Mouse (Mus musculus) sigmoid colon, adult 10 weeks (tissue): ENCODE data around the gene Ms4a5. TPM values are rescaled to one million over a fixed set of nuclear protein-coding genes. Genes with fewer than 3 reads are reported as not detected.

Experiments used
- polyA plus RNA-seq: library from polyadenylated mRNA; stranded (reverse); fragments of 350-450 nt; fragmentation: Illumina TruSeq; extraction: RNeasy Lipid Tissue Mini Kit (QIAGEN cat#74804); gene quantifications from one replicate; pipeline ENCODE4 v1.2.3, GENCODE M21; 2014; ENCODE audit warnings: low read depth, low replicate concordance

The Ms4a5 gene
- polyA plus RNA-seq: 0.63 TPM

DNA sequence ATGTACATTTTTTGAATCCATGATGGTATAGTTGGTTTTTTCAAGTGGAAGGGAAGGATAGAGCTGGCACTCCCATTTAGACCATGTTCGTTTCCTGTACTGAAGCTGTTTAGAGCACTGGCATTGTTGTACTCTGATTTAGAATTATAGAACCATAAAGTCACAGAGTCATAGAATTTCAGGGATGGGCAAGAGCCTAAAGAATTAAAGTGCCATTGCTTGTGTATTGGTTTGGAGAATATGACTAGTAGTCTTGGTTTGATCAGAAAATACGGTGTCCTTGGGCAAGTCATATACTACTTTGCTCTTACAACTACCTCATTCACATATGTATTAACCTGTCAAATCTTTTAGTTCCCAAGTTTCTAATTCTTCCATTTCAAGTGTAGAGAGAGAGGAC, at the start of gene Ms4a5:
Gene Ms4a5 (minus strand): TSS at position 101 of the 400 bp plus-strand sequence.

DNA sequence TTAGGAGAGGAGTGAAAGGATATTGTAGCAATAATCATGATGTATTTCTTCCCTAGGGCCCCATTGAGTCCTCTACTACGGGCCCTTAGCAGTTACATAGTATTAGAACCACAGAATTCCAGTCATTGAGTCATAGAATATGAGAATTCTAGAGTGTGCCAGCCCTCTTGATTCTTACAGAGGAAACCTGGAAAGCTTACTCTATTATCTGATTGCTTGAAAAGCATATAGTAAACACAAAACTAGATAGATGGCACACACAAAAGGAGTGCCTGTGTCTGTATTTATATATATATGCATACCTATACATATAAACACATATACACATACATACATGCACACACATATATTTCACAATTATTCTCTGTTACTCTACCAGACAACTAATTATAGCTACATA, 30.7 kb upstream of the Ms4a5 start, which contains the start of gene Ms4a14:
Gene Ms4a14 (minus strand): TSS at position 101 of the 400 bp plus-strand sequence.

DNA sequence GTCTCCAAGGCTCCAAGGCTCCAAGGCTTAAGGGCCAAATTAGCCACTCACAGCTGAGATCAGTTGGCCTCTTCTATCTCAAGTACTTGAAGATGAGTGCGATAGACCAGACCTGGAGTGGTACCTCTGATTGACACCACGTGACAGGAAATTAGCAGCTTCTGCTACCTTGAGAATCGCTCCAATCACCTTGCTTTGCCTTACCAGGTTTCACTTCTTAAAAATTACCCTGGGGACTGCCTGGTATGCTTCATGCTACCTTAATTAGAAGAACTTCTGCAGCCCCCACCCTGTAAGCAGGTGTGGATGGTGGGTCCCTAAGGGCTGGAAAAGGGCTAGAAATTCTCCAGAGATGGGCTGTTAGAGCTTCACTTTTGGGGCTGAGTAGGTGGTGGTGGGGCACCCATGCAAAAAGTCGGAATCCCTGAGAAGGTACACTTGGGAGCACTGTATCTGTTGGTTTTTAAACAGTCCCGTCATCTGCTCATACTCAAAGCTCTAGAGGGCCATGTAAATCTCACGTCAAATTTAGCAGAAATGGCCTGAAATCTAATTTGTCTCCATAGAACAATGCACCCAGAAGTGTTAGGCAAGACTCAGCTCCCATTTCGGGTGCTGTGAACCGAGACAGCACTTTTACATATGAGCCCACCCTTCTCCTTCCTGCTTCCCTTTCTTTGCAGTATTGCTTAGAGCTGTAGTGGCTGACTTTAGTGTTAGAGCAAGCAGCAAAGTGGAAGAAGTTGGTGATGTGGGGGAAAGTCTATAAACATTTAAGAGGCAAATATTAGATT, 17.4 kb downstream of the Ms4a5 start, which contains the start of gene Ms4a1:
Gene Ms4a1 (minus strand): TSS at position 190 of the 794 bp plus-strand sequence.

DNA sequence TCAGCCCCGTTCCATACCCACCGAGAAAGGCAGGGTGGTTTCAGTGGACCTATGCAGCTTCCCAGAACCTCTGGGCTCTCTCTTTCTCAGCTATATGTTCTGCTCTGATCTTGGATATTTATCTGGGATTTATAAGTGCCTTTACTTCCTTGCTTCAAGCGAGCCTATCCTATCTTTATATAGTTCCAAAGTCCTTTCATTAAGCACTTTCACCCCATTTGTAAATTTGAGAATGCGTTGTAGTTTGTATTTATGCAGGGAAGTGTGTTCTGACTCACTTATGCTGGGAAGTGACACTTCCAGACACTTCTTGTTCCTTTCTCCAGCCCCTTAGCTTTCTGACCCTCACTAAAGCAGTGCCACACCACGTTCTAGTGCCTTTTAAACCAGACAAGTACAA, 51.3 kb downstream of the Ms4a5 start, which contains the start of gene Ms4a12:
Gene Ms4a12 (minus strand): TSS at position 101 of the 400 bp plus-strand sequence.

Other genes starting within 250 kb of the Ms4a5 start
- gene Ms4a8a, start 202.8 kb downstream of the Ms4a5 start, polyA plus RNA-seq: 842 TPM
- gene 1700017D01Rik, start 153.0 kb downstream of the Ms4a5 start, polyA plus RNA-seq: not detected
- gene 1700025F22Rik, start 118.6 kb downstream of the Ms4a5 start, polyA plus RNA-seq: not detected
- not detected for gene Ms4a13, start 87.1 kb downstream of the Ms4a5 start, polyA plus RNA-seq
- gene Ms4a12, start 51.4 kb downstream of the Ms4a5 start, polyA plus RNA-seq: 57.5 TPM
- gene Ms4a1, start 17.6 kb downstream of the Ms4a5 start, polyA plus RNA-seq: 47.6 TPM
- 6.3 TPM for gene Ms4a14, start 30.6 kb upstream of the Ms4a5 start, polyA plus RNA-seq
- gene Ms4a7, start 52.3 kb upstream of the Ms4a5 start, polyA plus RNA-seq: 24.3 TPM
- 13.7 TPM for gene Ms4a4a, start 91.7 kb upstream of the Ms4a5 start, polyA plus RNA-seq
- 11.6 TPM for gene Ms4a4c, start 120.9 kb upstream of the Ms4a5 start, polyA plus RNA-seq
- gene Ms4a4b, start 159.7 kb upstream of the Ms4a5 start, polyA plus RNA-seq: 19.9 TPM
- gene Ms4a6c, start 185.5 kb upstream of the Ms4a5 start, polyA plus RNA-seq: 28.8 TPM
- 12.7 TPM for gene Gm8369, start 202.1 kb upstream of the Ms4a5 start, polyA plus RNA-seq
- 23.9 TPM for gene Ms4a6b, start 232.6 kb upstream of the Ms4a5 start, polyA plus RNA-seq